Mouse (Mus musculus) c-Kit-positive CD71-positive TER-119-negative erythroid progenitor cells, embryonic 14.5 days (primary cell): ENCODE data around the gene Trim12a.
A peak's percentile ranks its signal among the peaks of the same experiment; 100 is the strongest.
"Not testable (repeated sequence)": the region's sequence is repeated elsewhere in the genome, so short reads cannot be mapped to it uniquely, and the experiment has no call there.

Experiments
- DNase-seq: peaks from one replicate; pipeline ENCODE4 v3.0.0-alpha.2; 2013; ENCODE audit warnings: low read depth

Gene Trim12a

GRCm38 (mm10) chr7:104315369-104316080, at the start of gene Trim12a:
Trim12a (minus strand) TSS chr7:104315466.
- DNase-seq = not testable (repeated sequence)

- no peak for DNase-seq
These were observed 38.3 kb upstream of the Trim12a start for GRCm38 (mm10) chr7:104353600-104353967.

GRCm38 (mm10) chr7:104352717-104353599, 37.7 kb upstream of the Trim12a start, which contains the start of gene Trim12c:
Trim12c (minus strand) TSS chr7:104353362.
- DNase-seq = peak; percentile 67

GRCm38 (mm10) chr7:104348043-104348442, 32.8 kb upstream of the Trim12a start:
- not testable (repeated sequence) for DNase-seq

- not testable (repeated sequence) for DNase-seq
These were observed 25.5 kb upstream of the Trim12a start for GRCm38 (mm10) chr7:104340744-104341143.

GRCm38 (mm10) chr7:104335547-104335946, 20.3 kb upstream of the Trim12a start:
- DNase-seq = not testable (repeated sequence)

- not testable (repeated sequence) for DNase-seq
These were observed 13.9 kb upstream of the Trim12a start, which contains the start of gene Trim34b for GRCm38 (mm10) chr7:104329171-104329570. Trim34b (plus strand) TSS chr7:104329471.

GRCm38 (mm10) chr7:104322028-104322427, 6.8 kb upstream of the Trim12a start:
- DNase-seq = no peak

- DNase-seq = no peak
These were observed 391 bp downstream of the Trim12a start for GRCm38 (mm10) chr7:104314796-104315353.

- no peak for DNase-seq
These were observed 23.4 kb downstream of the Trim12a start for GRCm38 (mm10) chr7:104291638-104292400.

GRCm38 (mm10) chr7:104290641-104291040, 24.6 kb downstream of the Trim12a start:
- no peak for DNase-seq

- not testable (repeated sequence) for DNase-seq
These were observed 27.5 kb downstream of the Trim12a start, which contains the start of gene Trim5 for GRCm38 (mm10) chr7:104287576-104288443. Trim5 (minus strand) TSS chr7:104288094.

GRCm38 (mm10) chr7:104279361-104279760, 35.9 kb downstream of the Trim12a start:
- not testable (repeated sequence) for DNase-seq

- DNase-seq = not testable (repeated sequence)
These were observed 49.9 kb downstream of the Trim12a start for GRCm38 (mm10) chr7:104265335-104265734.

GRCm38 (mm10) chr7:104260380-104260779, 54.9 kb downstream of the Trim12a start:
- not testable (repeated sequence) for DNase-seq
